Mouse (Mus musculus): ENCODE data around the gene Focad. TPM values are rescaled to one million over a fixed set of nuclear protein-coding genes. Genes with fewer than 3 reads are reported as not detected.

Gene Focad
- total RNA-seq, 1 experiment from 2014 or later = 12.9 TPM

DNA sequence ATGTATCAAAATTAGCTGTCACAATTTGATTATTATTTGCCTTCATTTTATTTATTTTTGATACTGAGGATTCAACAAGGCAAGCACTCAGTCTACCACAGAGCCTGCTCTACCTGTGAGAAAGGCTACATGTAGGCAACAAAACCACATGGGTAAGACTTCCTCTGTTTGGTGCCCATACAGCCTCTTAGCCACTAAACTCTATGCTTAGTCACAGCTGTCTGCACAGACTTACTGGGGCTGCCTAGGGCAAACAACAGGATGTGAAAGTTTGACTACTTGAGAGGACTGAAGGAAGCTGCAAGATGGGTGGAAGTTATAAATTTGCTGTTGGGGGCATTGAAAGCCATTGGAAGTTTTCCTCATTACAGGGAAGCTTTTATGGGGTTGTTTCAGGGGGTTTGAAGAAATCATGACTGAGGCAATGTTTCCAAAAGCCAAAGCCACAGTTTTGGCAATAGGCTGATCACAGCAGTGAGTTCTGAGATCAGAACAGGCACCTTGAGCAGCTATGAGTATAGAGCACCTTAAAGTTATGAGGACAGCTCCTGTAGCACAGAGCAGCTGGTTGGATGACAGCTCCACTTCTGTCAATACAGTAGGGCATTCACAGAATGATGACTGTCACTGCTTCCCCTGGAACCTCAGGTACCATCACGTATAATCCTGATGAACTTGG lies 355.8 kb downstream of the Focad start:
- peak; percentile 99 to 100 for ATAC-seq (replicated peaks in 1 of 2; ENCODE audit: insufficient read depth in 1 of 2, low FRiP score in 2 of 2, low TSS enrichment in 1 of 2, low read depth in 1 of 2, poor library complexity in 2 of 2, severe bottlenecking in 2 of 2)

- no peak for ATAC-seq (replicated peaks in 1 of 2; ENCODE audit: insufficient read depth in 1 of 2, low FRiP score in 2 of 2, low TSS enrichment in 1 of 2, low read depth in 1 of 2, poor library complexity in 2 of 2, severe bottlenecking in 2 of 2)
Measured at GRCm38 (mm10) chr4:88458093-88458492, 363.7 kb downstream of the Focad start.

DNA sequence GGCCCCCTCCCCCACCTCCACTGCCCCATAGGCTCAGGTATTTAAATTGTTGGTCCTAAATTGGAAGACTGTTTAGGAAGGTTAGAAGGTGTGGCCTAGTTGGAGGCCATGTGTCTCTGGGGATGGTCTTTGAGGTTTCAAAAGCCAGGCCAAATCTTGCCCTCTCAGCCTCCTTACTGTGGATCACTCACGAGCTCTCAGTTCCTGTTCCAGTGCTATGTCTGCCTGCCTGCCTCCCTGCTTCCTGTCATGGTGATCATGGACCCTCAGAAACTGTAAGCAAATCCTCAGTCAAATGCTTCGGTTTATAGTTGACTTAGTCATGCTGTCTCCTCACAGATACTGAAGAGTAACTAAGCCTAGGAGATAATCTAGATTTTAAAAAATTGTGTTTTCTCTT lies 364.2 kb downstream of the Focad start:
- peak in 1 of 2 experiments; percentile 17; a peak in 1 of 4 replicates for ATAC-seq (replicated peaks in 1 of 2; ENCODE audit: insufficient read depth in 1 of 2, low FRiP score in 2 of 2, low TSS enrichment in 1 of 2, low read depth in 1 of 2, poor library complexity in 2 of 2, severe bottlenecking in 2 of 2)

Other genes with a start within 250 kb of the Focad start
- 55.9 and 77.6 TPM in 2 replicates for gene Mllt3, start 61.3 kb upstream of the Focad start, total RNA-seq (2017)

Measured in hematopoietic stem cell, adult 5-6 weeks (primary cell).